Mouse (Mus musculus): ENCODE measurements around the gene Ppp2r3a. TPM values are rescaled to one million over a fixed set of nuclear protein-coding genes. Genes with fewer than 3 reads are reported as not detected.

The Ppp2r3a gene
- total RNA-seq, 2 experiments from 2014 or later, result 29.0 to 30.9 TPM

DNA sequence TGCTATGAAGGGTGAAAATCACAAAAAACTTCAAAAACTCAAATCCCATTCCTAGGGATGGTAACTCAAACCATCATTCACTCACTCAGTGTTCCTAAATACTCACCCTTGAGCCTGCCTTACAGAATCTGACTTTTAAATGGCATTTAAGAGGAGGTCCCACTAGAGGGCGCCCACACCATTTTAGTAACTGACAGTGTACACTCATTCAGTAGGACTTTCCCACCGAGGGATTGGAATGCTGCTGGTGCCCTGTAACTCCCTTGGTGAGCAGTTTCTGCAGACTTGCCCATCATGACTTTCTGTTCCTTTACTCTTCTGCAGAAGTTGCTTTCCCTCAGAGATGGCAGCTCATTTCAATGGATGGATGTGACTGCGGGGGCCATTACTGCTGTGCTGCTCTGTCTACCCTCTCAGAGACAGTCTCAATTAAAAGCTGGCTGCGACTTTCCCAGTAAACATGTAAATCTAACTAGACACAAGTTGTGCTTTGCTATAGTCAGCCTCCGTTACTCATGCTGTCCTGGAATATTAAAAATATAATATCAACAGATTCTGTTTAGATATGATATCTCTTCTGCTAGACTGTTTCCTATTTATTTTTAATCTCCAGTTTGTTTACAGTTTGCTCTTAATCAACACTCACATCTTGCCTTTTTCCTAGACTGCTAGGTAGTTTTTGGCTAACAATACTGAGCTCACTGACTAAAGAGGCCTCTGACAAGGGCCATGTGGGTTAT, 69.5 kb downstream of the Ppp2r3a start:
- DNase-seq (ENCODE audit: low spot score in 2 of 2), result peak; percentile 89 to 91
- no peak overlapping the region for H3K4me3 ChIP-seq
- TF ChIP-seq CTCF (conservative IDR thresholded peaks at IDR 0.05), result peak; percentile 94
- H3K27ac ChIP-seq, result peak overlapping the region; percentile 80

DNA sequence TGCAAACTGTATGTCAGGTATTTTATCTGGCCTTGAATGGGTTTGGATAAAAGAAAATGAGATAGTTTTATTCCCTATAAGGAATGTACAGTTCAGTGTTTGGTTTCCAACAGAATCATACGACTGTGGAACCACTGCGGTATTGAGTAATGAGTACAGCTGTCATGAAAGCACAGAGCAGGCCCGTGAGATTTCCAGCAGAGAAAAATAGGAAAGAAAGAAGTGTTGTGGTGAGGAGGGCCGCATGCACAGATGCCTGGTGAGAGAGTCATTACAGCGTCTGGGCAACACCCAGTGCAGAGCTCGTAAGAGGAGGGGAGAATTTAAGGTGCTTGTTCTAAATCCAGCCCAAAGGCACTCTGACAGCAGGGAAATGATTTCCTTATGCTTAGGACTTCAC, 70.3 kb downstream of the Ppp2r3a start:
- TF ChIP-seq CTCF (conservative IDR thresholded peaks at IDR 0.05), result no peak
- peak overlapping the region; percentile 80 for H3K27ac ChIP-seq
- H3K4me3 ChIP-seq, result no peak overlapping the region
- DNase-seq (ENCODE audit: low spot score in 2 of 2), result no peak

DNA sequence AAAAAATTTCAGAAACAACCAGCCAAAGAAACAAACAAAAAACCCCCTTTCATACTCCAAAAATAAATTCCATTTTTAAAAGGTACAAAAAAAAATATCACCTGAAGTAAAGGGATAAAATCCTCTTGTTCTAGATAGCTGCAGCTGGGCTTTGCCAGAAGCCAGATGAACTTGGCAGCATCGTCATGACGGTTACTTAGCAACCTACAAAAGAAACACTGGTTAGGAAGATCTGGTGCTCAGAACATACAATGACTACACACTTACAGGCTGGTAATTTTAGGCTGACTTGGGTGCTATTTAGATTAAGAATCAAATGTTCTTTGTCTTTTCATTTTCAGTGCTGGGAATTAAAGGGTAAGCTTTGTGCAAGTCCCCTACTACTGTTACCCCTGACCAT, 71.4 kb downstream of the Ppp2r3a start:
- TF ChIP-seq CTCF (conservative IDR thresholded peaks at IDR 0.05), result no peak
- no peak overlapping the region for H3K4me3 ChIP-seq
- peak; percentile 57 to 81 for DNase-seq (ENCODE audit: low spot score in 2 of 2)
- peak overlapping the region; percentile 80 for H3K27ac ChIP-seq

DNA sequence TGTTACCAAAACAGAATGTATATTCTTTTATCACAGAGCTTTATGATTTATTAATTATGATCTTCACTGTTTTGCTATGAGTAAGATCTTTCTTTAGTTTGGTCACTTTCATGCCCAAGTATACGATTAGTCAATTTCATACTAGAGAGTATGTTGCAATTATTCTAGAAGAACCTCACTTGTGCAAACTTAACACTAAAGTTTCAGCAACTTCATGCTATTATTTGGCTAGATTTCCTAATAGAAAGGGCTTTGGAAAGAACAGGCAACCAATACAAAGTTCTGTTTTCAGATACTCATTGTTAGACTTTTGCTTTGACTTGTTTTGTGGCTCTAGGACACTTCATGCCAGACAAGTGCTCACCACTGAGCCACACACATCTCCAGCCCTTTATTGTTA, 91.0 kb downstream of the Ppp2r3a start:
- Histone ChIP-seq H3K4me3 (no peak overlapping the region), H3K27ac (peak overlapping the region; percentile 57; the same call in 1 of the 2 replicates)
- TF ChIP-seq CTCF (conservative IDR thresholded peaks at IDR 0.05), result no peak
- no peak for DNase-seq (ENCODE audit: low spot score in 2 of 2)

DNA sequence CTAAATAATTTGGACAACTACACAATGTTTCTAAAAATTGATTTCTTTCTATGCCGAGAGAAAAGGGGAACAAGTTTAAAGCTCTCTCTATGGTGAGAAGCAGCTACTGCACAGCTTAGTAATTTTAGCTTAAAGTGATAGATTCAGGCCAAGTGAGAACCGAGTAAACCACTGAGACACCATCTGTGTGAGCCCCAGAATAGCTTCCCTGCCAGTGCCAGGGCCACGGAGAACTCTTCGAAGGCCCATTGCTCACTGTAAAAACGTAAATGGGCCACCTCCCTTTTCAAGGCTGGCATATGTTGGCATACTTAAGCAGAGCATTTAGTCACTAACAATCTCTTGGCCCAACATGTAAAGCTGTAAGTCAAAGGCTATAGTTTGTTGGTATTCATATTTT, 91.5 kb downstream of the Ppp2r3a start:
- DNase-seq (ENCODE audit: low spot score in 2 of 2), result peak; percentile 13 to 31
- H3K4me3 ChIP-seq, result no peak overlapping the region
- TF ChIP-seq CTCF (conservative IDR thresholded peaks at IDR 0.05), result no peak
- peak overlapping the region; percentile 57; the same call in 1 of the 2 replicates for H3K27ac ChIP-seq

DNA sequence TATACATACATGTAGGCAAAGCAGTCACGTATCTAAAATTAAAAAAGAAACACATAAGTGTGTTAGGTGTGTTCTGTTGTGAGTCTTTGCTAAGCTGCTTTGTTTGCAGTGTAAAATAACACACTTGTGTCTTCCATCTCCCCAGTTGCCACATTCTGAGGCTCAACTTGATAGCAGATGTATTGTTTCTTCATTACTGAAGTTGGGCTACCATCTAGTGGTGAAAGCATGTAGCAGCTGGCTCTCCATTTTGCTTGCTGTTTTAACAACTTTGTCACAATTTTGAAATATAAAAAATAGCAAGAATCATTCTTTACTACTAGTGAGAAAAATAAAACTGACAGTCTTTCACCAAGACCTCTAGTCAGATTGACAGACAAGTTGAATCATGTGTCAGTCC, 92.2 kb downstream of the Ppp2r3a start:
- TF ChIP-seq CTCF (conservative IDR thresholded peaks at IDR 0.05), result peak; percentile 95
- Histone ChIP-seq H3K4me3 (no peak overlapping the region), H3K27ac (peak overlapping the region; percentile 57; the same call in 1 of the 2 replicates)
- DNase-seq (ENCODE audit: low spot score in 2 of 2), result peak; percentile 41 to 47

DNA sequence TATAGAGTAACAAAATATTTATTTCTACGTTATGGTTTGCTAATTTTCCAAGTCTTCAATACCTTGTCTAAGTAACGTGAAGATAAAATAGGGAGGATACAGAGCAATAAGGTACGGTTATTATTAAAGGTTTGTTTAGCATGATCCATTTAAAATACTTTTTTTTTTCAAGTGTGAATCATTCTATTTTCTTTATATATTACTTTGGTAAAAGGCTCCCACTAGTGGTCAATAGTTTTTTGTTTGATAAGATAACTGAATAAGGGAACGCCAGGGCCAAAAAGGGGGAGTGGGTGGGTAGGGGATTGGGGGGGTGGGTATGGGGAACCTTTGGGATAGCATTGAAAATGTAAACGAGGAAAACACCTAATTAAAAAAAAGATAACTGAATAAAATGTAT, 98.7 kb downstream of the Ppp2r3a start:
- no peak overlapping the region for H3K27ac ChIP-seq
- no peak for DNase-seq (ENCODE audit: low spot score in 2 of 2)
- peak; percentile 60 for TF ChIP-seq CTCF (conservative IDR thresholded peaks at IDR 0.05)

DNA sequence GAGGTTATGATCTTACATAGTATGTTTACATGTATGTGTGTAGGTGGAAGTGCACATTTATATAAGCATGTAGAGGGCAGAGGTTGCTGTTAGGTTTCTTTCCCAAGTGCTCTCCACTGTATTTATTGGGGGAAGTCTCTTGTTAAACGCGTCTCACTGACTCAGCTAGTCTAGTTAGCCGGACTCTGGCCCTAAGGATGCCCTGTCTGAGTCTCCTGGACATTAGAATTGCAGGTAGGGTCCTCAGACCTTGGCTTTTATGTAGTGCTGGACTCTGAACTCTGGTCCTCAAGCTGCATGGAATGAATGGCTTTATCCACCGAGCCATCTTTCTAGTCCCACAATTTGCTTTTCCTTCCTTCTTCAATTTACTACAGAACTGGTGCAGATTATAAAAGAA, 108.0 kb downstream of the Ppp2r3a start:
- Histone ChIP-seq H3K4me3 (no peak overlapping the region), H3K27ac (no peak overlapping the region)
- TF ChIP-seq CTCF (conservative IDR thresholded peaks at IDR 0.05), result no peak
- DNase-seq (ENCODE audit: low spot score in 2 of 2), result no peak

More for the DNA sequence above, 98.7 kb downstream of the Ppp2r3a start:
- no peak overlapping the region for H3K4me3 ChIP-seq

DNA sequence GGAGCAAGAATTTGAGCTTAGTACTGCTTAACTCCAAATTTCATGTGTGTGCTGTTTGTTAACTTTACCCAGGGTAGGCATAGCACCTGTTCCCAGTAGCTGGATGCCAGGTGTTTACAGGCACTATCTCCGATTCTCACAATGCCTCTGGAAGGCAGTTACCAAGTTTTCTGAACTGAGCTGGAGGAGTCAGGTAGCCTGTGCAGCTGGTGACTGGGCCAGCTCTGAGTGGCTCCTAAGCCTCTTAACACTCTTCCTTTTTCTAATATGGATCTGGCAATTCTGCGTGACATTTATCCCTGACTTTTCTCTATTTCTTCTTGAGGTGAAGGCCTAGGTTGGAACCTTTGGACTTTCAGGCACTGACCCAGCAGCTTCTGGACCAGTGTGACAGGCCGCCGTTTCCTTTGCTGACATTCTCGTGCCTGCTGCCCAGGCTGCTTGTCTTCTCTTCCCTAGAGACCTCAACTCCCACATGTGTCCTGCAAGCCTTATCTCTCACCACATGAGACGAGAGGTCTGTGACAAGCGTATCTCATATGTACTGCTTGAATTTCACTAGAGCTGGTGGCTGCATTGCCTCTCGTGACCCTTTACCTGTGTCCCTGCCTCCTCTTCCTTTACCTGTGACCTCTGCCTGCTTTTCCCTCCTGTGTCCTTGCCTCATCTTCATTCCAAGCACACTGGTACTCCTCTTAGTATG, 137.3 kb downstream of the Ppp2r3a start:
- Histone ChIP-seq H3K27ac (no peak overlapping the region), H3K4me3 (no peak overlapping the region)
- no peak for DNase-seq (ENCODE audit: low spot score in 2 of 2)
- no peak for TF ChIP-seq CTCF (conservative IDR thresholded peaks at IDR 0.05)

DNA sequence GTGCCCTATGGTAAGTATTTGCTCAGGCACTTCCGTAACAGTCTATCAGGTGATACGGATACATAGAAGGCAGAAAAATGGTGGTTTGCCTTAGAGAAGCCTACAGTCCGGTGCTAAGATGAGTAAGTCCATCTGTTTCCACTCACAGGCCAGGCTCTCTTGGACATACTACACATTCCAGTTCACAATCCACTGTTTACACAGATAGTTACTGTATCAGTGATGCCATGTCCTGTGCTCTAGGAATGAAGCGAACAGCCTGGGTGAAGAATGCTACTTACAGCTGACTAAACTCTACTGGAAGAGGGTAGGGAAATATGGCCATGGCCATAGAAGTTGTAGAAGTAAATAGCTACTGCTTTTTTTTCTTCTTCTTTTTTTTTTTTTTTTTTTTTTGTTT, 138.3 kb downstream of the Ppp2r3a start:
- H3K4me3 ChIP-seq, result no peak overlapping the region
- no peak for DNase-seq (ENCODE audit: low spot score in 2 of 2)
- no peak for TF ChIP-seq CTCF (conservative IDR thresholded peaks at IDR 0.05)
- H3K27ac ChIP-seq, result no peak overlapping the region

DNA sequence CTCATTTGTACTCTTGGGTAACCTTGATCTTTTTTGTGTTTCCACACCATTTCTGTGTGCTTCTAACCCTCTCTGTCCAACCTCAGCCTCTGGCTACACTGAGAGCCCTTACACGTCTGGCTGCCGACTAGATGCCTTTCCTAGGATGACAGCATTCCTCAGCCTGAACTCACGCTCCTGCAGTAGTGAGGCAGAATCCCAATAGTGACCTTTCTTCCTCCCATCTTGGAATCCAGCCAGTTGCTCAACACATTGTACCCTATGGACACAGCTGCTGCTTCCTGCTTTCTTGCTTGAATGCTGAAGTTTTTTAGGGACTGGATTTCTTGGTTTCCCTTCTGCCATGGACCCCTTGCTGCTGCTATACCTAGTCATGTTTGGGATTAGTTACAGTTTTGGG, 141.6 kb downstream of the Ppp2r3a start:
- no peak overlapping the region for H3K27ac ChIP-seq
- no peak for DNase-seq (ENCODE audit: low spot score in 2 of 2)
- H3K4me3 ChIP-seq, result no peak overlapping the region
- no peak for TF ChIP-seq CTCF (conservative IDR thresholded peaks at IDR 0.05)

DNA sequence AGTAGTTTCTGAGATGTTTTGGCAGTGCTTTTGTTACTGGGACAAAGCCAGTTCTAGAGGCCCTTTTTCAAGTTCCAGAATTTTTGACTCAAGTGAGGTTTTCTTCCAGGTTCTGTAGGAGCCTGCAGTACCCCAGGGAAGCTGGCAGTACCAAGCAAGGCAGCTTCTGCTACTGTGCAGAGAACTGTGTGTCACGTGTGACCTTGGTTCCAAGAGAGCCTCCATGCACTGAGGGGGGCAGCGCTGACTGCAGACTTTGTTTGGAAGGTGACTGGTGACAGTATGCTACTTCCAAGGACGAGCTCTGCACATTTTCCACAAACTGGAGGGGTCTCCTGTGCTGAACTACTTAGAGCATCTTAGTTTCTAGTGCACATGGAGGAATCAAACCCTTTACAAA, 144.2 kb downstream of the Ppp2r3a start:
- no peak for DNase-seq (ENCODE audit: low spot score in 2 of 2)
- no peak for TF ChIP-seq CTCF (conservative IDR thresholded peaks at IDR 0.05)
- H3K4me3 ChIP-seq, result no peak overlapping the region
- H3K27ac ChIP-seq, result no peak overlapping the region

DNA sequence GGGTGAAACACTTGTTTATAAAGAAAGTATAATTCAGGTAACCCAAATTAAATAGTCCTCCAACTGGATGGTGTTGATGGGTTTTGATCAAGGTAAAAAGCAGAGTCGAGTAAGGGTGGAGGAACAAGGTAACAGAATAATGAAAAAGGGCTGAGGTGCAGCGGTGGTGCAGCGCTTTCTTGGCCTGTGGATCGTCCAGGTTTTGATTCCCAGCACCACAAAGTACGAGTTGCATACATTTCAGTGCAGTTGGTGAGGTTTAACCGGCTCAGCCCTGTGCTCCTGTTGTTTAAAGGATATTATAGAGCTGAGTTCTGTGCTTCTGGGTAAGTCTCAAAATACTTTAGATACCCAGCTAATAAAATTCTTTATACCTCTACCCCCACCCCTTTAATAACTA, 145.9 kb downstream of the Ppp2r3a start:
- DNase-seq (ENCODE audit: low spot score in 2 of 2), result no peak
- Histone ChIP-seq H3K4me3 (no peak overlapping the region), H3K27ac (no peak overlapping the region)
- TF ChIP-seq CTCF (conservative IDR thresholded peaks at IDR 0.05), result no peak

DNA sequence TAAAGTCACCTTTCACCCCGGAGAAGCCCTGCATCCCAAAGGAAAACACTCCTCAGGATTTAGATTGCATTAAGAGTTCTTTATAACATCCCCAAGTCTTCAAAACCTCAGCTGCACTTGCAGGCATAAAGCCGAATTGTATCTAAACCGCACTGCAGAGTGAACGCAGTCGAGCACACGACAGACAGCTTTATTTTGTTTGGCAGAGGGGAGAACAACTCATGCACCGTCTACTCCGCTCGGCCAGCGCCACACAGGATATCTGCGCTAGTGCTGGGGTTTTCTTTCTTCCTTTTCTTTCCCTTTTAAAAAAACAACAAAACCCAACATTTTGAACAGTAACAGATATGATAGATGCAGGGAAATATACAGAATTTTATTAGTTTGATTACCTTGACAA, 146.7 kb downstream of the Ppp2r3a start:
- Histone ChIP-seq H3K4me3 (no peak overlapping the region), H3K27ac (no peak overlapping the region)
- TF ChIP-seq CTCF (conservative IDR thresholded peaks at IDR 0.05), result no peak
- DNase-seq (ENCODE audit: low spot score in 2 of 2), result no peak

Data from layer of hippocampus, adult 2 months (tissue).